Mouse (Mus musculus) lung, postnatal 0 days (tissue): ENCODE measurements around the gene Brdt.

Experiments
- CTCF ChIP-seq: IDR thresholded peaks from 2 replicates; pipeline ENCODE4 v1.5.1; 2016; ENCODE audit warnings: antibody characterized with exemption, mild to moderate bottlenecking
- EP300 ChIP-seq: IDR thresholded peaks from 2 replicates; pipeline ENCODE4 v1.6.1; 2016; ENCODE audit warnings: antibody characterized with exemption, mild to moderate bottlenecking, control low read depth

- TF ChIP-seq CTCF (no peak), EP300 (no peak)
Observed at GRCm38 (mm10) chr5:107353981-107354380, 23.0 kb downstream of the Brdt start.
